In genomic region chr1:184117586-184117985, GRCm38 (mm10) we compare ENCODE assay signal across 16 mouse cellular contexts.
DNase-seq lines count a peak whose midpoint lies in the region.
"Had no signal": no experiment of that assay in that cellular context is flagged by ENCODE, and none has a peak within 500 bp of the region (broad histone marks: within the 10 kb centered on the region; RNA-seq: fewer than 3 reads in every experiment).

No protein-coding gene starts in this region.

- H3K4me1 ChIP-seq in heart, embryonic 10.5 days: no peaks in the 10 kb centered on the region
- H3K4me1 ChIP-seq in midbrain, embryonic 10.5 days: no peaks in the 10 kb centered on the region
- no peaks in the 10 kb centered on the region for H3K4me1 ChIP-seq in hindbrain, embryonic 10.5 days (replicated peaks)
- H3K4me1 ChIP-seq: forebrain, embryonic 15.5 days; heart, embryonic 13.5 days; liver, embryonic 13.5 days had no signal

- WGBS in heart, embryonic 10.5 days: 80% methylated on average over 7 of the region's 7 CpGs
- WGBS in midbrain, embryonic 10.5 days: 91% methylated on average over 7 of the region's 7 CpGs
- WGBS in hindbrain, embryonic 10.5 days: 83% methylated on average over 7 of the region's 7 CpGs

- no peaks in the 10 kb centered on the region for H3K9me3 ChIP-seq in heart, embryonic 10.5 days
- H3K9me3 ChIP-seq in midbrain, embryonic 10.5 days (replicated peaks): no peaks in the 10 kb centered on the region
- no peaks in the 10 kb centered on the region for H3K9me3 ChIP-seq in hindbrain, embryonic 10.5 days
- H3K9me3 ChIP-seq: forebrain, embryonic 15.5 days; heart, embryonic 13.5 days; liver, embryonic 13.5 days had no signal

- no peaks in the 10 kb centered on the region for H3K27me3 ChIP-seq in heart, embryonic 10.5 days (ENCODE audit: insufficient read depth, poor library complexity, severe bottlenecking)
- H3K27me3 ChIP-seq in midbrain, embryonic 10.5 days (ENCODE audit: low read depth, poor library complexity, severe bottlenecking): no peaks in the 10 kb centered on the region
- H3K27me3 ChIP-seq in hindbrain, embryonic 10.5 days (ENCODE audit: insufficient read depth, poor library complexity, severe bottlenecking): no peaks in the 10 kb centered on the region
- H3K27me3 ChIP-seq: forebrain, embryonic 15.5 days; heart, embryonic 13.5 days; liver, embryonic 13.5 days had no signal

- no peaks in the 10 kb centered on the region for H3K36me3 ChIP-seq in heart, embryonic 10.5 days
- no peaks in the 10 kb centered on the region for H3K36me3 ChIP-seq in midbrain, embryonic 10.5 days
- no peaks in the 10 kb centered on the region for H3K36me3 ChIP-seq in hindbrain, embryonic 10.5 days
- H3K36me3 ChIP-seq: forebrain, embryonic 15.5 days; heart, embryonic 13.5 days; liver, embryonic 13.5 days had no signal

- no peak overlapping the region for H3K27ac ChIP-seq in heart, embryonic 10.5 days
- H3K27ac ChIP-seq in midbrain, embryonic 10.5 days (replicated peaks): no peak overlapping the region
- H3K27ac ChIP-seq in hindbrain, embryonic 10.5 days: no peak overlapping the region
- H3K27ac ChIP-seq: forebrain, embryonic 15.5 days; heart, embryonic 13.5 days; liver, embryonic 13.5 days had no signal

- H3K4me3 ChIP-seq in heart, embryonic 10.5 days: no peak overlapping the region
- H3K4me3 ChIP-seq in midbrain, embryonic 10.5 days: no peak overlapping the region
- no peak overlapping the region for H3K4me3 ChIP-seq in hindbrain, embryonic 10.5 days
- H3K4me3 ChIP-seq: forebrain, embryonic 15.5 days; heart, embryonic 13.5 days; liver, embryonic 13.5 days had no signal

- DNase-seq in heart, adult 18-20 months: peak; percentile 12 to 36
- DNase-seq in heart, embryonic 10.5 days (ENCODE audit: low spot score): no peak
- peak; percentile 46 for DNase-seq in gastrocnemius, adult 18-20 months (ENCODE audit: low spot score)
- DNase-seq in heart, postnatal 25 days (ENCODE audit: low spot score): peak; percentile 2
- DNase-seq in thymus, postnatal 10 days (ENCODE audit: low spot score in 2 of 2): peak; percentile 18 to 31
- no peak for DNase-seq in midbrain, embryonic 10.5 days (ENCODE audit: low spot score)
- DNase-seq in spleen, postnatal 36 days (ENCODE audit: low spot score in 2 of 2): no peak
- DNase-seq in hindbrain, embryonic 10.5 days (ENCODE audit: low spot score): no peak
- DNase-seq: adrenal gland, postnatal 14 days; cerebellum, postnatal 25 days; kidney, postnatal 10 days; layer of hippocampus, adult 9-11 months; liver, embryonic 13.5 days; midbrain, embryonic 14.5 days had no signal

- intact Hi-C loops in heart, postnatal 25 days (cut with DNase I): no loop called here

Comparison
In these comparisons a context has a peak if more than half of its experiments do, and no peak if none do; other contexts are left out.
1. DNase-seq: peak in heart, adult 18-20 months (2 of 2), gastrocnemius, adult 18-20 months (single experiment), heart, postnatal 25 days (single experiment) and thymus, postnatal 10 days (2 of 2); none in heart, embryonic 10.5 days (single experiment), midbrain, embryonic 10.5 days (single experiment), spleen, postnatal 36 days (0 of 2) and hindbrain, embryonic 10.5 days (single experiment).